Mouse (Mus musculus): ENCODE measurements around the gene Gemin2. TPM values are rescaled to one million over a fixed set of nuclear protein-coding genes. Genes with fewer than 3 reads are reported as not detected.
"Not testable (repeated sequence)": the region's sequence is repeated elsewhere in the genome, so short reads cannot be mapped to it uniquely, and the experiment has no call there.

Gene Gemin2
- polyA plus RNA-seq (2014; fragmentation: Nextera tagmentation; extraction: Ambion mirVana): 33.9 and 36.5 TPM in 2 replicates

- Histone ChIP-seq H3K36me3 (ENCODE audit: control insufficient read depth, insufficient read depth, low read length) (peaks cover 8% of the 10 kb centered on the region), H3K4me3 (ENCODE audit: low read depth, low read length) (peak within 1 kb of the TSS; percentile 63), H3K27me3 (replicated peaks; ENCODE audit: control insufficient read depth, insufficient read depth, low read length) (no peaks in the 10 kb centered on the region), H3K27ac (ENCODE audit: low read depth, low read length) (peak within 1 kb of the TSS; percentile 82), H3K4me2 (peak within 1 kb of the TSS; percentile 78), H3K9me3 (ENCODE audit: control insufficient read depth, low read length) (no peaks in the 10 kb centered on the region), H3K9ac (ENCODE audit: low read depth, low read length) (peak within 1 kb of the TSS; percentile 90), H3K4me1 (replicated peaks; ENCODE audit: control insufficient read depth, insufficient read depth, low read length) (peaks cover 8% of the 10 kb centered on the region)
- ATAC-seq (replicated peaks; ENCODE audit: low FRiP score) (peak; percentile 81), DNase-seq (ENCODE audit: low spot score) (peak; percentile 84)
- WGBS: under 1% methylated on average over 28 of the region's 28 CpGs
Observed at GRCm38 (mm10) chr12:59013234-59013633, at the start of gene Gemin2. Gene Gemin2 (plus strand): TSS chr12:59013393.

- H3K9ac ChIP-seq (ENCODE audit: low read depth, low read length): no peak overlapping the region
- H3K4me2 ChIP-seq: no peak overlapping the region
- DNase-seq (ENCODE audit: low spot score) (no peak), ATAC-seq (replicated peaks; ENCODE audit: low FRiP score) (no peak)
- 72% methylated on average over 4 of the region's 4 CpGs for WGBS
- peaks cover 10% of the 10 kb centered on the region; the same call in 1 of the 2 replicates for H3K36me3 ChIP-seq (ENCODE audit: control insufficient read depth, insufficient read depth, low read length)
- no peaks in the 10 kb centered on the region for H3K4me1 ChIP-seq (replicated peaks; ENCODE audit: control insufficient read depth, insufficient read depth, low read length)
- H3K27ac ChIP-seq (ENCODE audit: low read depth, low read length): no peak overlapping the region
- H3K27me3 ChIP-seq (replicated peaks; ENCODE audit: control insufficient read depth, insufficient read depth, low read length): no peaks in the 10 kb centered on the region
- no peaks in the 10 kb centered on the region for H3K9me3 ChIP-seq (ENCODE audit: control insufficient read depth, low read length)
- no peak overlapping the region for H3K4me3 ChIP-seq (ENCODE audit: low read depth, low read length)
Observed at GRCm38 (mm10) chr12:58964583-58964982, 48.6 kb upstream of the Gemin2 start.

- Histone ChIP-seq H3K27me3 (replicated peaks; ENCODE audit: control insufficient read depth, insufficient read depth, low read length) (no peaks in the 10 kb centered on the region), H3K27ac (ENCODE audit: low read depth, low read length) (no peak overlapping the region), H3K4me2 (no peak overlapping the region), H3K36me3 (ENCODE audit: control insufficient read depth, insufficient read depth, low read length) (peaks cover 5% of the 10 kb centered on the region; the same call in 1 of the 2 replicates), H3K9me3 (ENCODE audit: control insufficient read depth, low read length) (no peaks in the 10 kb centered on the region), H3K4me1 (replicated peaks; ENCODE audit: control insufficient read depth, insufficient read depth, low read length) (no peaks in the 10 kb centered on the region), H3K9ac (ENCODE audit: low read depth, low read length) (no peak overlapping the region), H3K4me3 (ENCODE audit: low read depth, low read length) (no peak overlapping the region)
- DNase-seq (ENCODE audit: low spot score): no peak
- 90% methylated on average over 2 of the region's 2 CpGs for WGBS
- ATAC-seq (replicated peaks; ENCODE audit: low FRiP score): no peak
Observed at GRCm38 (mm10) chr12:58976966-58977365, 36.2 kb upstream of the Gemin2 start.

- ATAC-seq (replicated peaks; ENCODE audit: low FRiP score): peak; percentile 69
- DNase-seq (ENCODE audit: low spot score); H3K4me3 ChIP-seq (ENCODE audit: low read depth, low read length); H3K9ac ChIP-seq (ENCODE audit: low read depth, low read length); H3K9me3 ChIP-seq (ENCODE audit: control insufficient read depth, low read length); H3K4me1 ChIP-seq (replicated peaks; ENCODE audit: control insufficient read depth, insufficient read depth, low read length); H3K36me3 ChIP-seq (ENCODE audit: control insufficient read depth, insufficient read depth, low read length); H3K27me3 ChIP-seq (replicated peaks; ENCODE audit: control insufficient read depth, insufficient read depth, low read length); H3K4me2 ChIP-seq: not testable (repeated sequence)
- H3K27ac ChIP-seq (ENCODE audit: low read depth, low read length): peak overlapping the region; percentile 32; the same call in 1 of the 2 replicates
- 55% methylated on average over 5 of the region's 6 CpGs for WGBS
Observed at GRCm38 (mm10) chr12:58981178-58981661, 32.0 kb upstream of the Gemin2 start.

- WGBS: 98% methylated on average over 3 of the region's 3 CpGs
- no peak overlapping the region for H3K4me2 ChIP-seq
- no peak for ATAC-seq (replicated peaks; ENCODE audit: low FRiP score)
- no peak overlapping the region for H3K27ac ChIP-seq (ENCODE audit: low read depth, low read length)
- DNase-seq (ENCODE audit: low spot score): no peak
- no peaks in the 10 kb centered on the region for H3K9me3 ChIP-seq (ENCODE audit: control insufficient read depth, low read length)
- H3K36me3 ChIP-seq (ENCODE audit: control insufficient read depth, insufficient read depth, low read length): peaks cover 12% of the 10 kb centered on the region; the same call in 1 of the 2 replicates
- H3K4me3 ChIP-seq (ENCODE audit: low read depth, low read length): no peak overlapping the region
- no peak overlapping the region for H3K9ac ChIP-seq (ENCODE audit: low read depth, low read length)
- H3K4me1 ChIP-seq (replicated peaks; ENCODE audit: control insufficient read depth, insufficient read depth, low read length): no peaks in the 10 kb centered on the region
- H3K27me3 ChIP-seq (replicated peaks; ENCODE audit: control insufficient read depth, insufficient read depth, low read length): no peaks in the 10 kb centered on the region
Observed at GRCm38 (mm10) chr12:58985766-58986165, 27.4 kb upstream of the Gemin2 start.

GRCm38 (mm10) chr12:59010482-59010881, 2.7 kb upstream of the Gemin2 start:
- no peak overlapping the region; the same call in 1 of the 2 replicates for H3K27ac ChIP-seq (ENCODE audit: low read depth, low read length)
- H3K9me3 ChIP-seq (ENCODE audit: control insufficient read depth, low read length): no peaks in the 10 kb centered on the region
- 70% methylated on average over 2 of the region's 2 CpGs for WGBS
- H3K4me3 ChIP-seq (ENCODE audit: low read depth, low read length): peak overlapping the region; percentile 63; the same call in 1 of the 2 replicates
- H3K9ac ChIP-seq (ENCODE audit: low read depth, low read length): no peak overlapping the region
- ATAC-seq (replicated peaks; ENCODE audit: low FRiP score) (no peak), DNase-seq (ENCODE audit: low spot score) (no peak)
- H3K4me2 ChIP-seq: peak overlapping the region; percentile 70
- no peaks in the 10 kb centered on the region for H3K27me3 ChIP-seq (replicated peaks; ENCODE audit: control insufficient read depth, insufficient read depth, low read length)
- peaks cover 8% of the 10 kb centered on the region for H3K4me1 ChIP-seq (replicated peaks; ENCODE audit: control insufficient read depth, insufficient read depth, low read length)
- peaks cover 10% of the 10 kb centered on the region; the same call in 1 of the 2 replicates for H3K36me3 ChIP-seq (ENCODE audit: control insufficient read depth, insufficient read depth, low read length)

GRCm38 (mm10) chr12:59011275-59011843, 1.8 kb upstream of the Gemin2 start:
- no peaks in the 10 kb centered on the region for H3K27me3 ChIP-seq (replicated peaks; ENCODE audit: control insufficient read depth, insufficient read depth, low read length)
- no peaks in the 10 kb centered on the region for H3K9me3 ChIP-seq (ENCODE audit: control insufficient read depth, low read length)
- peak overlapping the region; percentile 63 for H3K4me3 ChIP-seq (ENCODE audit: low read depth, low read length)
- H3K9ac ChIP-seq (ENCODE audit: low read depth, low read length): peak overlapping the region; percentile 74
- whole genome bisulfite sequencing: 0% methylated on average over 25 of the region's 25 CpGs
- DNase-seq (ENCODE audit: low spot score) (no peak), ATAC-seq (replicated peaks; ENCODE audit: low FRiP score) (peak; percentile 69; the same call in 1 of the 2 replicates)
- H3K36me3 ChIP-seq (ENCODE audit: control insufficient read depth, insufficient read depth, low read length): peaks cover 7% of the 10 kb centered on the region; the same call in 1 of the 2 replicates
- H3K27ac ChIP-seq (ENCODE audit: low read depth, low read length): peak overlapping the region; percentile 85
- H3K4me1 ChIP-seq (replicated peaks; ENCODE audit: control insufficient read depth, insufficient read depth, low read length): peaks cover 8% of the 10 kb centered on the region
- H3K4me2 ChIP-seq: peak overlapping the region; percentile 70

- ATAC-seq (replicated peaks; ENCODE audit: low FRiP score) (peak; percentile 94), DNase-seq (ENCODE audit: low spot score) (peak; percentile 100)
- Histone ChIP-seq H3K9ac (ENCODE audit: low read depth, low read length) (peak within 1 kb of the TSS; percentile 90), H3K4me2 (peak within 1 kb of the TSS; percentile 78), H3K4me3 (ENCODE audit: low read depth, low read length) (peak within 1 kb of the TSS; percentile 63), H3K4me1 (replicated peaks; ENCODE audit: control insufficient read depth, insufficient read depth, low read length) (peaks cover 8% of the 10 kb centered on the region), H3K27me3 (replicated peaks; ENCODE audit: control insufficient read depth, insufficient read depth, low read length) (no peaks in the 10 kb centered on the region), H3K27ac (ENCODE audit: low read depth, low read length) (peak within 1 kb of the TSS; percentile 85), H3K36me3 (ENCODE audit: control insufficient read depth, insufficient read depth, low read length) (peaks cover 4% of the 10 kb centered on the region; the same call in 1 of the 2 replicates), H3K9me3 (ENCODE audit: control insufficient read depth, low read length) (no peaks in the 10 kb centered on the region)
- under 1% methylated on average over 48 of the region's 48 CpGs for WGBS
Observed at GRCm38 (mm10) chr12:59011844-59012709, 1.1 kb upstream of the Gemin2 start, which contains the start of gene Sec23a. Gene Sec23a (minus strand): TSS chr12:59012017.
